Mouse (Mus musculus) limb, embryonic 13.5 days (tissue): ENCODE results near the gene Dnajb12. TPM values are rescaled to one million over a fixed set of nuclear protein-coding genes. Genes with fewer than 3 reads are reported as not detected.
A peak's percentile ranks its signal among the peaks of the same experiment; 100 is the strongest.

Experiments
- ATAC-seq: fragments of 200-750 bp; cut with Nextera tagmentation; 2 replicates; pipeline ENCODE4 v1.8.0; 2017; ENCODE audit warnings: low read depth, moderate number of reproducible peaks, moderate TSS enrichment; ENCODE audit not compliant: low FRiP score
- H3K27ac ChIP-seq: fragments of 300-500 bp; sonication (generic); 2 replicates; pipeline ENCODE4 v1.5.1; 2015; ENCODE audit warnings: inconsistent platforms, mild to moderate bottlenecking, moderate library complexity
- H3K27me3 ChIP-seq: fragments of 300-500 bp; sonication (generic); 2 replicates; pipeline ENCODE4 v1.6.1; 2015; ENCODE audit warnings: mild to moderate bottlenecking, inconsistent platforms
- H3K36me3 ChIP-seq: fragments of 300-500 bp; sonication (generic); 2 replicates; pipeline ENCODE4 v1.6.1; 2015; ENCODE audit warnings: inconsistent platforms, mild to moderate bottlenecking, moderate library complexity
- H3K4me1 ChIP-seq: fragments of 300-500 bp; sonication (generic); 2 replicates; pipeline ENCODE4 v1.6.1; 2015; ENCODE audit warnings: inconsistent platforms
- H3K4me2 ChIP-seq: fragments of 300-500 bp; sonication (generic); replicated peaks from 2 replicates; pipeline ENCODE4 v1.6.1; 2015; ENCODE audit warnings: inconsistent platforms, mild to moderate bottlenecking, moderate library complexity
- H3K4me3 ChIP-seq: fragments of 300-500 bp; sonication (generic); 2 replicates; pipeline ENCODE4 v1.5.1; 2015; ENCODE audit warnings: moderate library complexity, mild to moderate bottlenecking, inconsistent platforms
- H3K9ac ChIP-seq: fragments of 300-500 bp; sonication (generic); 2 replicates; pipeline ENCODE4 v1.6.1; 2015; ENCODE audit warnings: mild to moderate bottlenecking, inconsistent platforms
- H3K9me3 ChIP-seq: fragments of 300-500 bp; sonication (generic); 2 replicates; pipeline ENCODE4 v1.6.1; 2016; ENCODE audit warnings: inconsistent platforms
- WGBS: fragments of 180-500 bp; shearing (Covaris S2); methylation state at CpG from one replicate; pipeline ENCODE4 v1.1.7; 2015; 5-methylcytosine and 5-hydroxymethylcytosine counted together
- polyA plus RNA-seq: library from polyadenylated mRNA; unstranded; fragments of >200 nt; fragmentation: Nextera tagmentation; extraction: Ambion mirVana; gene quantifications from 2 replicates; pipeline ENCODE4 v1.2.1, GENCODE M21; 2015

Dnajb12 gene
- polyA plus RNA-seq, 1 experiment from 2014 or later, result 19.3 TPM

DNA sequence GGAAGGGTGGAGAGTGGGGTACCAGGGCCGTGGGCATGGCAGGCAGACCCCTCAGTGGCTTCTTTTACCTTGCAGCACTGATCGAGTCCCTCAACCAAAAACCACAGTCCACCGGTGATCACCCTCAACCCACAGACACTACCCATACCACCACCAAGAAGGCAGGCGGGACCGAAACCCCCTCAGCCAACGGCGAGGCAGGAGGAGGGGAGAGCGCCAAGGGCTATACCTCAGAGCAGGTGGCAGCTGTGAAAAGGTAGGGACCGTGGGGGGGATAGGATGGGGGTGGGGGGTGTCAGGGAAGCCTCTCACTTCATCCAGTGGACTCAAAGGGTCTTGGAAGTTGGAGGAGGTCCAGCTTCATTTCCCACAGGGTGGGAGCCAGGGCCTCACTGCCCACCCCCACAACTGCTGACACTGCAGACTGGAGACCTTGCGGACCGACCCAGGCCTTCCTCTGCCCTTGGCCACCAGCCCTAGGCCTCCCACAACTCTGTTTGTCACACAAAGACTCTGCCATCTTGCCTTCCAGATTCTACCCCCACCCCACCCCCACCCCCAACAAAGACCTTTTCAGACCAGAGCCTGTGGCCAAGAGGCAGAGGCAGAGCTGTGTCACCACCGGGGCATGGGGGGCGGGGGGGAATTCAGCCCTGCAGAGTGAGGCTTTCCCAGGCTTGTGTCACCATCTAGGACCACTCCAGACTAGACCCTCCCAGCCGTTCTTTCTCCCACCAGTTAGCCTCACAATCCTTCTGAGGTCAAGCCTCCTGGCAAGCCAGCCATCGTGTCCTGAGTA is 10.8 kb downstream of the Dnajb12 start:
- no peak overlapping the region for H3K4me2 ChIP-seq
- peak overlapping the region; percentile 20; the same call in 1 of the 2 replicates for H3K9ac ChIP-seq
- no peak overlapping the region for H3K4me3 ChIP-seq
- H3K9me3 ChIP-seq, result no peaks in the 10 kb centered on the region
- H3K27me3 ChIP-seq, result no peaks in the 10 kb centered on the region
- H3K36me3 ChIP-seq, result peaks cover 55% of the 10 kb centered on the region
- no peak overlapping the region for H3K27ac ChIP-seq
- 86% methylated on average over 15 of the region's 15 CpGs for WGBS
- ATAC-seq, result no peak
- H3K4me1 ChIP-seq, result 0 out of 2 replicates have a peak, but pooled peaks cover 5% of the 10 kb centered on the region

- peaks cover 75% of the 10 kb centered on the region for H3K36me3 ChIP-seq
- no peak overlapping the region for H3K4me2 ChIP-seq
- no peak for ATAC-seq
Observed at GRCm38 (mm10) chr10:59892977-59893376, 13.6 kb downstream of the Dnajb12 start.

GRCm38 (mm10) chr10:59894251-59895160 is 15.2 kb downstream of the Dnajb12 start:
- Histone ChIP-seq H3K27ac (no peak overlapping the region), H3K27me3 (no peaks in the 10 kb centered on the region), H3K9ac (no peak overlapping the region), H3K4me3 (no peak overlapping the region), H3K36me3 (peaks cover 80% of the 10 kb centered on the region), H3K4me2 (no peak overlapping the region), H3K9me3 (no peaks in the 10 kb centered on the region), H3K4me1 (peaks cover 37% of the 10 kb centered on the region)
- 78% methylated on average over 25 of the region's 25 CpGs for WGBS
- no peak for ATAC-seq

More at GRCm38 (mm10) chr10:59892977-59893376, 13.6 kb downstream of the Dnajb12 start:
- WGBS, result 38% methylated on average over 6 of the region's 6 CpGs
- Histone ChIP-seq H3K4me1 (peaks cover 22% of the 10 kb centered on the region), H3K9ac (no peak overlapping the region), H3K4me3 (no peak overlapping the region), H3K27ac (no peak overlapping the region), H3K9me3 (no peaks in the 10 kb centered on the region), H3K27me3 (no peaks in the 10 kb centered on the region)

DNA sequence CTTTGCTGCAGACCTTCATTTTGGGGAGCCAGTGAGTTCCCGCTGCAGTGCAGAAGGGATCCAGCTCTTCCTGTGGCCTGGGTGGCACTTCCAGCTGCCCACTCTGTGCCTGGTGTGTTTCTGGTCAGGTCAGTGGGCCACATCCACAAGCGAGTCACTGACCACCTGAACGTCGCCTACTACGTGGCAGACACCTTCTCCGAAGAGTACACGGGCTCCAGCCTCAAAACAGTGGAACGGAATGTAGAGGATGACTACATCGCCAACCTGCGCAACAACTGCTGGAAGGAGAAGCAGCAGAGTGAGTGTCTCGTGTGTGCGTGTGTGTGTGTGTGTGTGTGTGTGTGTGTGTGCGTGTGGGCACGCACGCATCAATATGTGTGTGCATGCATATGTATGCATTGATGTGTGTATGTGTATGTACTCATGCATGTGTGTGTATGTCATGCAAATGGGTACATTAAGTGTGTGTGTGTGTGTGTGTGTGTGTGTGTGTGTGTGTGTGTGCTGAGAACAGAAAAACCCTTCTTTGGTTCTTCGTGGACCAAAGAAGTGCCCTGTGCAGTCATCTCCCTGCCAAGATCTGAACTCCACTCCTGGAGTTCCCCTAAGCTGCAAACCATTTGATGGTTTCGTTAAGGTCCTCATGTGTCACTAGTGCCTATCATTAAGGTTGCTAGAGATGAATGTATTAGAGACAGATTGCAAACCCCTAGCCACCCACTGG is 16.3 kb downstream of the Dnajb12 start:
- H3K9me3 ChIP-seq, result no peaks in the 10 kb centered on the region
- peaks cover 48% of the 10 kb centered on the region for H3K4me1 ChIP-seq
- H3K27ac ChIP-seq, result no peak overlapping the region
- no peak overlapping the region for H3K4me3 ChIP-seq
- peaks cover 72% of the 10 kb centered on the region for H3K36me3 ChIP-seq
- 92% methylated on average over 17 of the region's 17 CpGs for WGBS
- H3K27me3 ChIP-seq, result no peaks in the 10 kb centered on the region
- H3K4me2 ChIP-seq, result no peak overlapping the region
- no peak overlapping the region for H3K9ac ChIP-seq
- no peak for ATAC-seq

GRCm38 (mm10) chr10:59896211-59896610 is 16.9 kb downstream of the Dnajb12 start:
- Histone ChIP-seq H3K36me3 (peaks cover 68% of the 10 kb centered on the region), H3K4me2 (no peak overlapping the region), H3K9me3 (no peaks in the 10 kb centered on the region), H3K4me3 (no peak overlapping the region), H3K4me1 (peaks cover 54% of the 10 kb centered on the region), H3K27ac (0 out of 2 replicates have a peak overlapping the region, but pooled peaks have one; percentile 44), H3K27me3 (no peaks in the 10 kb centered on the region), H3K9ac (peak overlapping the region; percentile 31; the same call in 1 of the 2 replicates)
- WGBS, result 94% methylated on average over 4 of the region's 4 CpGs
- no peak for ATAC-seq

DNA sequence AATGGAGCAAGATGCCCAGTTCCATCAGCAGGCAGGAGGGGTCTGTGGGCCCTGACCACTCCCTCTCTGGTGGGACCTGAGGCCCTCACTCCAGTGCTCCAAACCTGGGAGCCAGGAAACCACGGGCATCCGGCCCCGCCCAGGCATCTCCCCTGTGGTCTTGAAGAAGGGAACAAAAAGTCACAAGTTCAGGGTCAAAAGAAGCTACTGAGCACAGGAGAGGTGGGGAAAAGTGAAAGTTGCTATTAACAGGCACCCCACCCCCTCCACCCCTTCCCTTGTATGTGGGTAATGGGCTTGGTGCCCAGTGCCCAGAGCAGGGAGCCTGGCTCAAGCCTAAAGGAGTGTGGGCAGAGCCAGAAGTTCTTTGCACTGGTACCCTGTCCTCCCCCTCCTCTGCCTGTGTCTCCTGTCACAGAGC is 17.6 kb downstream of the Dnajb12 start:
- ATAC-seq, result no peak
- 73% methylated on average over 3 of the region's 3 CpGs for WGBS
- H3K4me2 ChIP-seq, result no peak overlapping the region
- H3K4me3 ChIP-seq, result no peak overlapping the region
- H3K36me3 ChIP-seq, result peaks cover 61% of the 10 kb centered on the region
- H3K4me1 ChIP-seq, result peaks cover 60% of the 10 kb centered on the region
- H3K27me3 ChIP-seq, result no peaks in the 10 kb centered on the region
- no peaks in the 10 kb centered on the region for H3K9me3 ChIP-seq
- H3K9ac ChIP-seq, result peak overlapping the region; percentile 31; the same call in 1 of the 2 replicates
- peak overlapping the region; percentile 44 for H3K27ac ChIP-seq

- Histone ChIP-seq H3K36me3 (peaks cover 55% of the 10 kb centered on the region), H3K9me3 (no peaks in the 10 kb centered on the region), H3K9ac (0 out of 2 replicates have a peak overlapping the region, but pooled peaks have one; percentile 25), H3K27me3 (no peaks in the 10 kb centered on the region), H3K4me2 (no peak overlapping the region), H3K4me3 (no peak overlapping the region), H3K4me1 (peaks cover 66% of the 10 kb centered on the region), H3K27ac (peak overlapping the region; percentile 23; the same call in 1 of the 2 replicates)
- WGBS, result 40% methylated on average over 5 of the region's 5 CpGs
- no peak for ATAC-seq
Observed at GRCm38 (mm10) chr10:59897511-59897910, 18.2 kb downstream of the Dnajb12 start.

GRCm38 (mm10) chr10:59898180-59898778 is 18.9 kb downstream of the Dnajb12 start:
- H3K4me2 ChIP-seq, result no peak overlapping the region
- no peak overlapping the region for H3K4me3 ChIP-seq
- 68% methylated on average over 9 of the region's 9 CpGs for WGBS
- H3K9ac ChIP-seq, result peak overlapping the region; percentile 2; the same call in 1 of the 2 replicates
- H3K4me1 ChIP-seq, result peaks cover 73% of the 10 kb centered on the region
- H3K27me3 ChIP-seq, result no peaks in the 10 kb centered on the region
- peak overlapping the region; percentile 96 for H3K27ac ChIP-seq
- no peak for ATAC-seq
- H3K36me3 ChIP-seq, result peaks cover 49% of the 10 kb centered on the region
- H3K9me3 ChIP-seq, result no peaks in the 10 kb centered on the region

- Histone ChIP-seq H3K27me3 (no peaks in the 10 kb centered on the region), H3K4me2 (peak overlapping the region; percentile 52), H3K4me3 (peak overlapping the region; percentile 7; the same call in 1 of the 2 replicates), H3K36me3 (peaks cover 42% of the 10 kb centered on the region), H3K4me1 (peaks cover 79% of the 10 kb centered on the region), H3K27ac (peak overlapping the region; percentile 96), H3K9ac (peak overlapping the region; percentile 59), H3K9me3 (no peaks in the 10 kb centered on the region)
- WGBS, result 41% methylated on average over 2 of the region's 2 CpGs
- ATAC-seq, result no peak
Observed at GRCm38 (mm10) chr10:59898935-59899334, 19.6 kb downstream of the Dnajb12 start.

GRCm38 (mm10) chr10:59899341-59900173 is 20.2 kb downstream of the Dnajb12 start:
- Histone ChIP-seq H3K9me3 (no peaks in the 10 kb centered on the region), H3K4me3 (peak overlapping the region; percentile 7; the same call in 1 of the 2 replicates), H3K27ac (peak overlapping the region; percentile 96), H3K9ac (peak overlapping the region; percentile 59), H3K4me2 (peak overlapping the region; percentile 52), H3K4me1 (peaks cover 79% of the 10 kb centered on the region), H3K27me3 (no peaks in the 10 kb centered on the region), H3K36me3 (peaks cover 36% of the 10 kb centered on the region)
- ATAC-seq, result peak; percentile 87
- WGBS, result 6% methylated on average over 21 of the region's 21 CpGs
